Mouse (Mus musculus) kidney, adult 2 months (tissue): ENCODE measurements at regions not wholly inside any gene's neighbourhood (a gene's known extent, or its start where the extent isn't known, plus 50 kb on each side); places are given as distances from the start of the nearest gene placed in this dataset.

ENCODE experiments used
- CTCF ChIP-seq: fragments of 200-500 bp; conservative IDR thresholded peaks from 2 replicates; pipeline ENCODE4 v1.5.1; 2011; ENCODE audit warnings: low read depth, mild to moderate bottlenecking, control low read depth, low read length, moderate library complexity, mixed read lengths; ENCODE audit not compliant: insufficient read depth, insufficient read length
- POLR2A ChIP-seq: fragments of 200-500 bp; IDR thresholded peaks from one replicate; pipeline ENCODE4 v1.6.1; 2011; ENCODE audit warnings: low read depth, low read length, control low read depth

GRCm38 (mm10) chr6:39263615-39264014 is 57.0 kb upstream of the Kdm7a start:
- no peak for TF ChIP-seq POLR2A
- no peak for TF ChIP-seq CTCF
